Mouse (Mus musculus) ES-E14 (cell line): ENCODE results near the gene Slc25a5.

ENCODE experiments used
- CHD2 ChIP-seq: IDR thresholded peaks from 2 replicates; pipeline ENCODE4 v1.6.1; 2014; ENCODE audit warnings: mild to moderate bottlenecking, low read depth, low read length, inconsistent platforms
- MAFK ChIP-seq: IDR thresholded peaks from 2 replicates; pipeline ENCODE4 v1.6.1; 2014; ENCODE audit warnings: mild to moderate bottlenecking, low read depth, low read length, inconsistent platforms; ENCODE audit not compliant: insufficient read depth
- ZC3H11A ChIP-seq: IDR thresholded peaks from 2 replicates; pipeline ENCODE4 v1.6.1; 2012; ENCODE audit warnings: low read depth, mild to moderate bottlenecking, inconsistent platforms, low read length, borderline replicate concordance
- ZNF384 ChIP-seq: IDR thresholded peaks from 2 replicates; pipeline ENCODE4 v1.6.1; 2012; ENCODE audit warnings: low read depth, low read length, inconsistent platforms

DNA sequence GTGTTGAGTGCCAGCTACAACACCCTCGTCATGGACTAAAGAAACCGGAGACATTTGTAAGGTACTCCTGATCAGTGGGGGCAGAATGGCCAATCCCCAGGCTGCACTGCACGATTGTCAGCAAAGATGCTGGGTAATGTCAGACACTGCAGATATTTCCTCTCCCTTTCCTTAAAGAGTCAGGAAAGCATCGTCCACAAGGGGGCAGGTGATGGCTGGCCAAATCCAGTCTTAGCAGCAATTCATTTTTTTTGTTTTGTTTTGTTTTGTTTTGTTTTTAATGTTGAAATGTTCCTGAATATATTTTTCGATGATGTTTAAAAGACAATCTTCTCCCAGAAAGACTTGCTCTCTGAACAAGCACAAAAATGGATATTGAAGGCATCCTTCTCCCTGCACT is 15.9 kb downstream of the Slc25a5 start:
- no peak for TF ChIP-seq ZNF384
- no peak for TF ChIP-seq ZC3H11A
- TF ChIP-seq CHD2: no peak
- no peak for TF ChIP-seq MAFK
